Mouse (Mus musculus): Measurements from ENCODE around the gene Vwf.

The Vwf gene

GRCm38 (mm10) chr6:125586042-125586566 lies 39.5 kb downstream of the Vwf start:
- no peak for DNase-seq (ENCODE audit: extremely low spot score, low spot score)

GRCm38 (mm10) chr6:125588241-125588640 lies 41.7 kb downstream of the Vwf start:
- DNase-seq (ENCODE audit: extremely low spot score, low spot score), result no peak

GRCm38 (mm10) chr6:125589075-125589474 lies 42.5 kb downstream of the Vwf start:
- no peak for DNase-seq (ENCODE audit: extremely low spot score, low spot score)

GRCm38 (mm10) chr6:125590056-125590455 lies 43.5 kb downstream of the Vwf start:
- no peak for DNase-seq (ENCODE audit: extremely low spot score, low spot score)

GRCm38 (mm10) chr6:125590471-125590870 lies 43.9 kb downstream of the Vwf start:
- no peak for DNase-seq (ENCODE audit: extremely low spot score, low spot score)

GRCm38 (mm10) chr6:125591652-125592385 lies 45.2 kb downstream of the Vwf start:
- DNase-seq (ENCODE audit: extremely low spot score, low spot score), result no peak

- no peak for DNase-seq (ENCODE audit: extremely low spot score, low spot score)
Measured at GRCm38 (mm10) chr6:125592536-125592935, 46.0 kb downstream of the Vwf start.

GRCm38 (mm10) chr6:125594311-125594710 lies 47.7 kb downstream of the Vwf start:
- no peak for DNase-seq (ENCODE audit: extremely low spot score, low spot score)

GRCm38 (mm10) chr6:125594825-125595224 lies 48.3 kb downstream of the Vwf start:
- DNase-seq (ENCODE audit: extremely low spot score, low spot score), result no peak

GRCm38 (mm10) chr6:125596701-125597318 lies 50.2 kb downstream of the Vwf start:
- DNase-seq (ENCODE audit: extremely low spot score, low spot score), result no peak

GRCm38 (mm10) chr6:125597716-125598115 lies 51.1 kb downstream of the Vwf start:
- DNase-seq (ENCODE audit: extremely low spot score, low spot score), result no peak

- DNase-seq (ENCODE audit: extremely low spot score, low spot score), result peak; percentile 72
Measured at GRCm38 (mm10) chr6:125600036-125600558, 53.5 kb downstream of the Vwf start.

- DNase-seq (ENCODE audit: extremely low spot score, low spot score), result no peak
Measured at GRCm38 (mm10) chr6:125600669-125601068, 54.1 kb downstream of the Vwf start.

GRCm38 (mm10) chr6:125601190-125601589 lies 54.6 kb downstream of the Vwf start:
- DNase-seq (ENCODE audit: extremely low spot score, low spot score), result no peak

- DNase-seq (ENCODE audit: extremely low spot score, low spot score), result no peak
Measured at GRCm38 (mm10) chr6:125601748-125602147, 55.2 kb downstream of the Vwf start.

- no peak for DNase-seq (ENCODE audit: extremely low spot score, low spot score)
Measured at GRCm38 (mm10) chr6:125602354-125602753, 55.8 kb downstream of the Vwf start.

- DNase-seq (ENCODE audit: extremely low spot score, low spot score), result peak; percentile 86
Measured at GRCm38 (mm10) chr6:125603234-125603633, 56.7 kb downstream of the Vwf start.

- no peak for DNase-seq (ENCODE audit: extremely low spot score, low spot score)
Measured at GRCm38 (mm10) chr6:125603678-125604462, 57.3 kb downstream of the Vwf start.

- DNase-seq (ENCODE audit: extremely low spot score, low spot score), result peak; percentile 79
Measured at GRCm38 (mm10) chr6:125604463-125605191, 58.1 kb downstream of the Vwf start.

GRCm38 (mm10) chr6:125609025-125609424 lies 62.5 kb downstream of the Vwf start:
- DNase-seq (ENCODE audit: extremely low spot score, low spot score), result no peak

GRCm38 (mm10) chr6:125617855-125618254 lies 71.3 kb downstream of the Vwf start:
- DNase-seq (ENCODE audit: extremely low spot score, low spot score), result no peak
